Mouse (Mus musculus) forebrain, embryonic 14.5 days (tissue): ENCODE results near the gene Olfr1480. TPM values are rescaled to one million over a fixed set of nuclear protein-coding genes. Genes with fewer than 3 reads are reported as not detected.

Experiments used
- ATAC-seq: fragments of 200-750 bp; cut with Nextera tagmentation; 2 replicates; pipeline ENCODE4 v1.8.0; 2017; ENCODE audit warnings: mild to moderate bottlenecking, moderate library complexity
- DNase-seq: peaks from one replicate; pipeline ENCODE4 v3.0.0-alpha.2; 2015; ENCODE audit warnings: low spot score
- H3K27ac ChIP-seq: fragments of 300-500 bp; sonication (generic); 2 replicates; pipeline ENCODE4 v1.5.1; 2014; ENCODE audit warnings: low read depth, mild to moderate bottlenecking, control low read depth, low read length, moderate library complexity
- H3K27me3 ChIP-seq: fragments of 300-500 bp; sonication (generic); replicated peaks from 2 replicates; pipeline ENCODE4 v1.6.1; 2014; ENCODE audit warnings: low read length, control low read depth, mixed read lengths; ENCODE audit not compliant: control insufficient read depth, insufficient read depth
- H3K36me3 ChIP-seq: fragments of 300-500 bp; sonication (generic); 2 replicates; pipeline ENCODE4 v1.6.1; 2014; ENCODE audit warnings: low read length, control low read depth; ENCODE audit not compliant: control insufficient read depth, insufficient read depth
- H3K4me1 ChIP-seq: fragments of 300-500 bp; sonication (generic); 2 replicates; pipeline ENCODE4 v1.6.1; 2014; ENCODE audit warnings: antibody characterized with exemption, low read length, control low read depth; ENCODE audit not compliant: control insufficient read depth, insufficient read depth
- H3K4me2 ChIP-seq: fragments of 300-500 bp; sonication (generic); 2 replicates; pipeline ENCODE4 v1.6.1; 2014; ENCODE audit warnings: mild to moderate bottlenecking, control low read depth, low read length
- H3K4me3 ChIP-seq: fragments of 300-500 bp; sonication (generic); 2 replicates; pipeline ENCODE4 v1.5.1; 2014; ENCODE audit warnings: low read depth, low read length, control low read depth
- H3K9ac ChIP-seq: fragments of 300-500 bp; sonication (generic); 2 replicates; pipeline ENCODE4 v1.6.1; 2014; ENCODE audit warnings: mild to moderate bottlenecking, low read length, control low read depth, moderate library complexity
- H3K9me3 ChIP-seq: fragments of 300-500 bp; sonication (generic); replicated peaks from 2 replicates; pipeline ENCODE4 v1.6.1; 2016; ENCODE audit warnings: low read length, control low read depth, mixed read lengths; ENCODE audit not compliant: control insufficient read depth
- WGBS: fragments of 180-500 bp; shearing (Covaris S2); extraction: QIAGEN DNeasy Blood & Tissue Kit; methylation state at CpG from one replicate; pipeline ENCODE4 v1.1.7; 2014; 5-methylcytosine and 5-hydroxymethylcytosine counted together
- polyA plus RNA-seq: library from polyadenylated mRNA; unstranded; fragments of >200 nt; fragmentation: Nextera tagmentation; extraction: Ambion mirVana; gene quantifications from 2 replicates; pipeline ENCODE4 v1.2.1, GENCODE M21; 2014

The Olfr1480 gene
- polyA plus RNA-seq = not detected in 2 replicates

- H3K4me3 ChIP-seq = no peak within 1 kb of the TSS
- no peak within 1 kb of the TSS for H3K9ac ChIP-seq
- H3K4me2 ChIP-seq = no peak within 1 kb of the TSS
- WGBS = 80% methylated on average over 2 of the region's 2 CpGs
- no peak for DNase-seq
- no peaks in the 10 kb centered on the region for H3K27me3 ChIP-seq
- H3K9me3 ChIP-seq = peaks cover 10% of the 10 kb centered on the region; the same call in 1 of the 2 replicates
- H3K4me1 ChIP-seq = no peaks in the 10 kb centered on the region
- no peak within 1 kb of the TSS for H3K27ac ChIP-seq
- ATAC-seq = no peak
- H3K36me3 ChIP-seq = no peaks in the 10 kb centered on the region
Observed at GRCm38 (mm10) chr19:13527613-13528012, at the start of gene Olfr1480. Gene Olfr1480 (plus strand): TSS chr19:13527913.

GRCm38 (mm10) chr19:13480096-13480495 is 47.6 kb upstream of the Olfr1480 start, which contains the start of gene Olfr1475:
Gene Olfr1475 (minus strand): TSS chr19:13480196.
- Histone ChIP-seq H3K27ac (no peak within 1 kb of the TSS), H3K27me3 (no peaks in the 10 kb centered on the region), H3K4me1 (no peaks in the 10 kb centered on the region), H3K4me2 (no peak within 1 kb of the TSS), H3K36me3 (no peaks in the 10 kb centered on the region), H3K9ac (no peak within 1 kb of the TSS), H3K9me3 (0 out of 2 replicates have a peak, but pooled peaks cover 2% of the 10 kb centered on the region), H3K4me3 (no peak within 1 kb of the TSS)
- DNase-seq = no peak
- no peak for ATAC-seq

DNA sequence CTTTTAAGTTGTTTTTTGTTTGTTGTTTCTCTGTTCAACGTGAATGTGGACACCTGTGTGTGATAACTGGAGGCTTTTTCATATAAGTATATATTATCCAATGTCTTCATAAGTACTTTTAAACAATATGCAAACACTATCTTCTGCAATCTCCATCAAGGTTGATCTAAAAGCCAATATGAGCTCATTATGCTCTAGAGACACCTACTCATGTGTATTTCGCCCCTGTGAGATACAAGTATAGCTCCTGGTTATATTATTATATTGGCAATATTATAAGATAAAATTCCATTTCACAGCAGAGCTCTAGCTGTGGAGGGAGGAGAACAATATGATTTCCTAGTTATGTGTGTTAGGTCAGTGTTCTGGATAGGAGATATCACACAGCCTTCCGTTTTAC is 27.5 kb upstream of the Olfr1480 start, which contains the start of gene Olfr1477:
TSS of gene Olfr1477 (plus strand) at position 301 of the 400 bp plus-strand sequence.
- H3K36me3 ChIP-seq = no peaks in the 10 kb centered on the region
- no peak within 1 kb of the TSS for H3K9ac ChIP-seq
- no peak within 1 kb of the TSS for H3K4me3 ChIP-seq
- H3K27ac ChIP-seq = no peak within 1 kb of the TSS
- WGBS = 77% methylated on average over 3 of the region's 3 CpGs
- no peaks in the 10 kb centered on the region for H3K4me1 ChIP-seq
- H3K9me3 ChIP-seq = peaks cover 7% of the 10 kb centered on the region; the same call in 1 of the 2 replicates
- ATAC-seq (no peak), DNase-seq (no peak)
- no peaks in the 10 kb centered on the region for H3K27me3 ChIP-seq
- H3K4me2 ChIP-seq = no peak within 1 kb of the TSS

Other genes starting within 250 kb of the Olfr1480 start
- gene Olfr1465, start 212.4 kb upstream of the Olfr1480 start, polyA plus RNA-seq = not detected in 2 replicates
- not detected in 2 replicates for gene Olfr1466, start 189.1 kb upstream of the Olfr1480 start, polyA plus RNA-seq
- not detected in 2 replicates for gene Olfr1467, start 165.7 kb upstream of the Olfr1480 start, polyA plus RNA-seq
- gene Olfr1469, start 120.1 kb upstream of the Olfr1480 start, polyA plus RNA-seq = not detected in 2 replicates
- gene Olfr1471, start 84.5 kb upstream of the Olfr1480 start, polyA plus RNA-seq = not detected in 2 replicates
- gene Olfr1472, start 71.8 kb upstream of the Olfr1480 start, polyA plus RNA-seq = not detected in 2 replicates
- gene Olfr1474, start 58.3 kb upstream of the Olfr1480 start, polyA plus RNA-seq = not detected in 2 replicates
- gene Olfr1475, start 47.7 kb upstream of the Olfr1480 start, polyA plus RNA-seq = not detected in 2 replicates
- not detected in 2 replicates for gene Olfr1477, start 27.4 kb upstream of the Olfr1480 start, polyA plus RNA-seq
- not detected in 2 replicates for gene Olfr1484, start 55.6 kb downstream of the Olfr1480 start, polyA plus RNA-seq
- not detected in 2 replicates for gene Olfr1487, start 89.5 kb downstream of the Olfr1480 start, polyA plus RNA-seq
- gene Olfr1489, start 103.7 kb downstream of the Olfr1480 start, polyA plus RNA-seq = not detected in 2 replicates
- not detected in 2 replicates for gene Olfr1490, start 123.2 kb downstream of the Olfr1480 start, polyA plus RNA-seq
- not detected in 2 replicates for gene Olfr1491, start 169.4 kb downstream of the Olfr1480 start, polyA plus RNA-seq
- gene Olfr1493-ps1, start 195.4 kb downstream of the Olfr1480 start, polyA plus RNA-seq = not detected in 2 replicates
- not detected in 2 replicates for gene Olfr1494, start 211.8 kb downstream of the Olfr1480 start, polyA plus RNA-seq
- not detected in 2 replicates for gene Olfr1495, start 236.7 kb downstream of the Olfr1480 start, polyA plus RNA-seq
- gene Olfr1496, start 250.0 kb downstream of the Olfr1480 start, polyA plus RNA-seq = not detected in 2 replicates